Mouse (Mus musculus): ENCODE results near the gene 2200002J24Rik.

- TF ChIP-seq CTCF (IDR thresholded peaks at IDR 0.05; ENCODE audit: low read depth, low read length) (peak; percentile 72), EP300 (IDR thresholded peaks at IDR 0.05; ENCODE audit: insufficient read depth, low read depth, low read length) (no peak)
These were observed 48.9 kb downstream of the 2200002J24Rik start for GRCm38 (mm10) chr7:30747525-30748204.

Data from ES-Bruce4 (cell line).